Comparison of ENCODE assay signal across 12 mouse cellular contexts in genomic region chr1:122169547-122169946, GRCm38 (mm10).
DNase-seq lines count a peak whose midpoint lies in the region; ATAC-seq and TF ChIP-seq lines count a peak whose summit lies in the region.
"Had no signal": no experiment of that assay in that cellular context is flagged by ENCODE, and none has a peak within 500 bp of the region (broad histone marks: within the 10 kb centered on the region; RNA-seq: fewer than 3 reads in every experiment).

No protein-coding gene starts in this region.

- H3K27ac ChIP-seq in heart, postnatal 0 days (ENCODE audit: low read depth): no peak overlapping the region
- H3K27ac ChIP-seq: midbrain, embryonic 15.5 days; neural tube, embryonic 12.5 days had no signal

- H3K27me3 ChIP-seq in heart, postnatal 0 days (ENCODE audit: control insufficient read depth, insufficient read depth, low read length): no peaks in the 10 kb centered on the region
- H3K27me3 ChIP-seq: midbrain, embryonic 15.5 days; neural tube, embryonic 12.5 days had no signal

- TF ChIP-seq EP300 in heart, postnatal 0 days (IDR thresholded peaks at IDR 0.05; ENCODE audit: low read depth): no peak

- no peaks in the 10 kb centered on the region for H3K36me3 ChIP-seq in heart, postnatal 0 days (replicated peaks; ENCODE audit: control insufficient read depth, insufficient read depth, low read length)
- H3K36me3 ChIP-seq: midbrain, embryonic 15.5 days; neural tube, embryonic 12.5 days had no signal

- H3K9ac ChIP-seq in heart, postnatal 0 days (replicated peaks; ENCODE audit: low read depth, low read length): no peak overlapping the region
- H3K9ac ChIP-seq: midbrain, embryonic 15.5 days; neural tube, embryonic 12.5 days had no signal

- no peaks in the 10 kb centered on the region for H3K9me3 ChIP-seq in heart, postnatal 0 days (replicated peaks; ENCODE audit: control insufficient read depth, low read length)
- H3K9me3 ChIP-seq: midbrain, embryonic 15.5 days; neural tube, embryonic 12.5 days had no signal

- no peaks in the 10 kb centered on the region for H3K4me1 ChIP-seq in heart, postnatal 0 days (ENCODE audit: control insufficient read depth, insufficient read depth)
- H3K4me1 ChIP-seq: midbrain, embryonic 15.5 days; neural tube, embryonic 12.5 days had no signal

- H3K4me3 ChIP-seq in heart, postnatal 0 days (ENCODE audit: low read depth, low read length): no peak overlapping the region
- H3K4me3 ChIP-seq: midbrain, embryonic 15.5 days; neural tube, embryonic 12.5 days had no signal

- no peak overlapping the region for H3K4me2 ChIP-seq in heart, postnatal 0 days (ENCODE audit: low read depth, low read length)
- H3K4me2 ChIP-seq: midbrain, embryonic 15.5 days; neural tube, embryonic 12.5 days had no signal

- intact Hi-C loops in heart, postnatal 25 days (cut with DNase I): no loop called here
- intact Hi-C loops in left cerebral cortex, postnatal 4 days (cut with DNase I): no loop called here
- intact Hi-C loops in left cerebral cortex, postnatal 25 days (cut with DNase I): no loop called here

- TF ChIP-seq CTCF in heart, postnatal 0 days (IDR thresholded peaks at IDR 0.05; ENCODE audit: low read depth): peak; percentile 6; the same call in 1 of the 2 replicates

- ATAC-seq in heart, postnatal 0 days (ENCODE audit: insufficient read depth, low read depth): no peak
- no peak for ATAC-seq in frontal cortex, adult (ENCODE audit: low TSS enrichment)
- ATAC-seq: activated CD4-positive, CD25-positive, alpha-beta regulatory T cell, adult 4 months; forebrain, embryonic 14.5 days; intestine, embryonic 16.5 days; midbrain, embryonic 15.5 days had no signal

- WGBS in heart, postnatal 0 days: 70% methylated on average over 2 of the region's 2 CpGs

- no peak for DNase-seq in heart, postnatal 0 days (ENCODE audit: low spot score)
- DNase-seq in heart, postnatal 25 days (ENCODE audit: low spot score): no peak
- DNase-seq in left cerebral cortex, postnatal 4 days: peak; percentile 8
- DNase-seq in left cerebral cortex, postnatal 25 days (ENCODE audit: low spot score in 2 of 2): no peak
- DNase-seq in ES-CJ7 (ENCODE audit: low read depth, low spot score) (peak; percentile 33), NIH3T3 (ENCODE audit: low read depth) (peak; percentile 25)

Comparison
In these comparisons a context has a peak if more than half of its experiments do, and no peak if none do; other contexts are left out.
1. DNase-seq: peak in left cerebral cortex, postnatal 4 days (single experiment), ES-CJ7 (single experiment) and NIH3T3 (single experiment); none in heart, postnatal 0 days (single experiment), heart, postnatal 25 days (single experiment) and left cerebral cortex, postnatal 25 days (0 of 2).